Mouse (Mus musculus) forebrain, embryonic 11.5 days (tissue): ENCODE measurements around the gene Nipal4. TPM values are rescaled to one million over a fixed set of nuclear protein-coding genes. Genes with fewer than 3 reads are reported as not detected.

Experiments used
- ATAC-seq: fragments of 200-750 bp; cut with Nextera tagmentation; replicated peaks from 2 replicates; pipeline ENCODE4 v1.8.0; 2017; ENCODE audit warnings: moderate TSS enrichment; ENCODE audit not compliant: low FRiP score
- DNase-seq: peaks from one replicate; pipeline ENCODE4 v3.0.0-alpha.2; 2017; ENCODE audit warnings: low spot score
- H3K27ac ChIP-seq: fragments of 300-500 bp; sonication (generic); 2 replicates; pipeline ENCODE4 v1.5.1; 2014; ENCODE audit warnings: low read depth, low read length
- H3K27me3 ChIP-seq: fragments of 300-500 bp; sonication (generic); 2 replicates; pipeline ENCODE4 v1.6.1; 2014; ENCODE audit warnings: mild to moderate bottlenecking, low read length, mixed read lengths; ENCODE audit not compliant: control insufficient read depth, insufficient read depth
- H3K36me3 ChIP-seq: fragments of 300-500 bp; sonication (generic); 2 replicates; pipeline ENCODE4 v1.6.1; 2014; ENCODE audit warnings: mild to moderate bottlenecking, low read length, moderate library complexity, mixed read lengths; ENCODE audit not compliant: control insufficient read depth, insufficient read depth
- H3K4me1 ChIP-seq: fragments of 300-500 bp; sonication (generic); replicated peaks from 2 replicates; pipeline ENCODE4 v1.6.1; 2014; ENCODE audit warnings: low read length, mixed read lengths; ENCODE audit not compliant: control insufficient read depth, insufficient read depth
- H3K4me2 ChIP-seq: fragments of 300-500 bp; sonication (generic); 2 replicates; pipeline ENCODE4 v1.6.1; 2014; ENCODE audit warnings: low read depth, mild to moderate bottlenecking, low read length, moderate library complexity, mixed read lengths; ENCODE audit not compliant: severe bottlenecking
- H3K4me3 ChIP-seq: fragments of 300-500 bp; sonication (generic); 2 replicates; pipeline ENCODE4 v1.5.1; 2014; ENCODE audit warnings: low read depth, low read length
- H3K9ac ChIP-seq: fragments of 300-500 bp; sonication (generic); 2 replicates; pipeline ENCODE4 v1.6.1; 2014; ENCODE audit warnings: low read length
- H3K9me3 ChIP-seq: fragments of 300-500 bp; sonication (generic); 2 replicates; pipeline ENCODE4 v1.6.1; 2016; ENCODE audit warnings: low read length, mixed read lengths; ENCODE audit not compliant: control insufficient read depth
- WGBS: fragments of 180-500 bp; shearing (Covaris S2); extraction: QIAGEN DNeasy Blood & Tissue Kit; methylation state at CpG from one replicate; pipeline ENCODE4 v1.1.7; 2014; 5-methylcytosine and 5-hydroxymethylcytosine counted together
- polyA plus RNA-seq: library from polyadenylated mRNA; unstranded; fragments of >200 nt; fragmentation: Nextera tagmentation; extraction: Ambion mirVana; gene quantifications from 2 replicates; pipeline ENCODE4 v1.2.1, GENCODE M21; 2014

Nipal4 gene
- polyA plus RNA-seq, 1 experiment from 2014 or later: 1.6 TPM

GRCm38 (mm10) chr11:46115411-46116173 is 50.7 kb downstream of the Nipal4 start:
- no peak overlapping the region for H3K27ac ChIP-seq
- no peaks in the 10 kb centered on the region for H3K4me1 ChIP-seq
- 85% methylated on average over 9 of the region's 9 CpGs for WGBS
- DNase-seq: no peak
- H3K27me3 ChIP-seq: no peaks in the 10 kb centered on the region
- H3K36me3 ChIP-seq: no peaks in the 10 kb centered on the region
- no peak overlapping the region for H3K9ac ChIP-seq
- ATAC-seq: no peak
- H3K9me3 ChIP-seq: no peaks in the 10 kb centered on the region
- no peak overlapping the region for H3K4me2 ChIP-seq
- no peak overlapping the region for H3K4me3 ChIP-seq

- no peak for ATAC-seq
- 56% methylated on average over 4 of the region's 4 CpGs for WGBS
- H3K4me3 ChIP-seq: no peak overlapping the region
- H3K27me3 ChIP-seq: no peaks in the 10 kb centered on the region
- no peak for DNase-seq
- no peaks in the 10 kb centered on the region for H3K4me1 ChIP-seq
- H3K9me3 ChIP-seq: no peaks in the 10 kb centered on the region
- H3K4me2 ChIP-seq: no peak overlapping the region
- H3K9ac ChIP-seq: no peak overlapping the region
- no peaks in the 10 kb centered on the region for H3K36me3 ChIP-seq
- no peak overlapping the region for H3K27ac ChIP-seq
Measured at GRCm38 (mm10) chr11:46115011-46115410, 51.3 kb downstream of the Nipal4 start.

- H3K4me1 ChIP-seq: no peaks in the 10 kb centered on the region
- WGBS: 87% methylated on average over 7 of the region's 7 CpGs
- DNase-seq: no peak
- no peaks in the 10 kb centered on the region for H3K27me3 ChIP-seq
- no peak overlapping the region for H3K27ac ChIP-seq
- no peak overlapping the region for H3K9ac ChIP-seq
- ATAC-seq: no peak
- no peaks in the 10 kb centered on the region for H3K9me3 ChIP-seq
- H3K36me3 ChIP-seq: no peaks in the 10 kb centered on the region
- H3K4me3 ChIP-seq: no peak overlapping the region
- no peak overlapping the region for H3K4me2 ChIP-seq
Measured at GRCm38 (mm10) chr11:46114221-46114620, 52.1 kb downstream of the Nipal4 start.

GRCm38 (mm10) chr11:46113211-46113610 is 53.1 kb downstream of the Nipal4 start:
- Histone ChIP-seq H3K9ac (no peak overlapping the region), H3K4me2 (no peak overlapping the region), H3K4me1 (no peaks in the 10 kb centered on the region), H3K4me3 (no peak overlapping the region), H3K27ac (no peak overlapping the region), H3K27me3 (no peaks in the 10 kb centered on the region), H3K36me3 (no peaks in the 10 kb centered on the region), H3K9me3 (no peaks in the 10 kb centered on the region)
- 85% methylated on average over 3 of the region's 3 CpGs for WGBS
- no peak for ATAC-seq
- no peak for DNase-seq

- H3K4me3 ChIP-seq: no peak overlapping the region
- no peak overlapping the region for H3K9ac ChIP-seq
- H3K9me3 ChIP-seq: no peaks in the 10 kb centered on the region
- H3K27me3 ChIP-seq: no peaks in the 10 kb centered on the region
- WGBS: 85% methylated on average over 1 of the region's 1 CpGs
- H3K36me3 ChIP-seq: no peaks in the 10 kb centered on the region
- ATAC-seq (no peak), DNase-seq (no peak)
- H3K27ac ChIP-seq: no peak overlapping the region
- no peak overlapping the region for H3K4me2 ChIP-seq
- H3K4me1 ChIP-seq: no peaks in the 10 kb centered on the region
Measured at GRCm38 (mm10) chr11:46110945-46111287, 55.4 kb downstream of the Nipal4 start.

- H3K9ac ChIP-seq: no peak overlapping the region
Measured at GRCm38 (mm10) chr11:46110156-46110944, 56.0 kb downstream of the Nipal4 start.

GRCm38 (mm10) chr11:46109206-46109605 is 57.1 kb downstream of the Nipal4 start:
- Histone ChIP-seq H3K36me3 (no peaks in the 10 kb centered on the region), H3K4me3 (no peak overlapping the region), H3K27me3 (no peaks in the 10 kb centered on the region), H3K4me1 (no peaks in the 10 kb centered on the region), H3K4me2 (no peak overlapping the region), H3K9ac (no peak overlapping the region), H3K9me3 (no peaks in the 10 kb centered on the region), H3K27ac (no peak overlapping the region)
- WGBS: 77% methylated on average over 5 of the region's 5 CpGs
- ATAC-seq: no peak
- no peak for DNase-seq

More at GRCm38 (mm10) chr11:46110156-46110944, 56.0 kb downstream of the Nipal4 start:
- no peak for ATAC-seq
- H3K27ac ChIP-seq: no peak overlapping the region
- no peaks in the 10 kb centered on the region for H3K36me3 ChIP-seq
- 91% methylated on average over 8 of the region's 8 CpGs for WGBS
- H3K9me3 ChIP-seq: no peaks in the 10 kb centered on the region
- H3K4me1 ChIP-seq: no peaks in the 10 kb centered on the region
- no peaks in the 10 kb centered on the region for H3K27me3 ChIP-seq
- H3K4me2 ChIP-seq: no peak overlapping the region
- no peak for DNase-seq
- H3K4me3 ChIP-seq: no peak overlapping the region

- Histone ChIP-seq H3K9ac (no peak overlapping the region), H3K36me3 (no peaks in the 10 kb centered on the region), H3K9me3 (no peaks in the 10 kb centered on the region), H3K4me1 (no peaks in the 10 kb centered on the region), H3K4me2 (no peak overlapping the region), H3K27ac (no peak overlapping the region), H3K27me3 (no peaks in the 10 kb centered on the region), H3K4me3 (no peak overlapping the region)
- no peak for DNase-seq
- WGBS: 90% methylated on average over 1 of the region's 1 CpGs
- ATAC-seq: no peak
Measured at GRCm38 (mm10) chr11:46107046-46107445, 59.3 kb downstream of the Nipal4 start.
